Comparison of ENCODE assay signal across 8 mouse cellular contexts in the genomic region with DNA sequence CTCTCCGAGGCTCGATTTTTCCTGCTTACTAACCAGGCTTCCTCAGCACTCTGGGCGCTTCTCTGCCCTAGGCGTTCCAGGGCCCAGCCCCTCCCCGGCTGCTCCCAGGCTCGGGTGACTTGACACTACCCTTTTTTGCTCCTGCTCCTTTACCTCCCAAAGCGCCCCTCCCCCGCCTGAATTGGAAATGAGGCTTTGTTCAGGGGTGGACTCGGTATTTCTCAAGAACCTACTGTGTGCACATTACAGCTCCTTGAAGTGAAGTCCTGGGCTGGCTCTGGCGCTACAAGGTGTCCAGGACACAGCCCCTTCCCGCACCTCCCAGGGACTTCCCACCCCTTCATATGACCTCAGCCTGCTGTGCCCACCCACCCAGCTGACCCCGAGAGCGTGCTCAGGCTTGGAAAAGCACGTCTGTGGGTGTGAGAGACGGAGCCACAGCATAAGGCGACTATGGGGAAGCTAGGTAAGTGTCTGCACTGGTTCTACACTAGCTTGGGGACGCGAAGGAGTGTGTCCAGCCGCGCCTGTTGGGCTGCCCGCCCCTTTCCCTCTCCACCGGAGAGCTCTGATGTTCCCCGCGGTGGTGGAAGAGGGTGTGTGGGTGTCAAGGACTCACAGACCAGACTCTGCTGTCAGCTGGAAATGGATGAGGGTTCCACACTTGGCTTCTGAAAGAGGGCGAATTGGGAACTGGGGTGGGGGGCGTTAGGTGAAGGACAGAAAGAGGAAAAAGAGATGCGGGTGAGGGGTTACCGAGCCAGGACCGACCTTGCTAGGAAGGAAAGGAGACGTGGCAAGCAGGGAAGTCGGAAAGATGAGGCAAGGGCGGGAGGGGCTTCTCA. TPM values are rescaled to one million over a fixed set of nuclear protein-coding genes. Genes with fewer than 3 reads are reported as not detected.
DNase-seq lines count a peak whose midpoint lies in the region; ATAC-seq and TF ChIP-seq lines count a peak whose summit lies in the region.

TSS of gene Bahd1 (plus strand) at position 397 of the 845 bp plus-strand sequence.

- TF ChIP-seq POLR2A in kidney, adult 2 months (IDR thresholded peaks at IDR 0.05; ENCODE audit: low read depth, low read length) = no peak
- TF ChIP-seq POLR2A in bone marrow macrophage, adult 2 months (IDR thresholded peaks at IDR 0.05; ENCODE audit: borderline replicate concordance, low read depth, low read length) = no peak

- H3K4me1 ChIP-seq in kidney, adult 2 months (ENCODE audit: control insufficient read depth, insufficient read depth, low read length) = peaks cover 8% of the 10 kb centered on the region; the same call in 1 of the 2 replicates
- peaks cover 35% of the 10 kb centered on the region for H3K4me1 ChIP-seq in bone marrow macrophage, adult 2 months (ENCODE audit: control insufficient read depth, insufficient read depth, low read length)
- H3K4me1 ChIP-seq in forebrain, postnatal 0 days (ENCODE audit: insufficient read depth) = peaks cover 28% of the 10 kb centered on the region
- peaks cover 29% of the 10 kb centered on the region for H3K4me1 ChIP-seq in hindbrain, postnatal 0 days (ENCODE audit: insufficient read depth, low read length)
- peaks cover 51% of the 10 kb centered on the region for H3K4me1 ChIP-seq in limb, embryonic 12.5 days (replicated peaks)
- peaks cover 51% of the 10 kb centered on the region for H3K4me1 ChIP-seq in midbrain, embryonic 14.5 days (ENCODE audit: control insufficient read depth, insufficient read depth, low read length)

- no peak within 1 kb of the TSS for H3K27ac ChIP-seq in kidney, adult 2 months (ENCODE audit: insufficient read depth, low read depth, low read length)
- H3K27ac ChIP-seq in bone marrow macrophage, adult 2 months (ENCODE audit: insufficient read depth, low read depth, low read length) = peak within 1 kb of the TSS; percentile 11
- H3K27ac ChIP-seq in forebrain, postnatal 0 days (ENCODE audit: low read depth, low read length) = no peak within 1 kb of the TSS
- no peak within 1 kb of the TSS for H3K27ac ChIP-seq in hindbrain, postnatal 0 days
- no peak within 1 kb of the TSS for H3K27ac ChIP-seq in limb, embryonic 12.5 days
- H3K27ac ChIP-seq in midbrain, embryonic 14.5 days (replicated peaks; ENCODE audit: low read depth, low read length) = peak within 1 kb of the TSS; percentile 88; the same call in 1 of the 2 replicates

- H3K27me3 ChIP-seq in kidney, adult 2 months (replicated peaks; ENCODE audit: control insufficient read depth, insufficient read depth, low read length) = no peaks in the 10 kb centered on the region
- peaks cover 50% of the 10 kb centered on the region for H3K27me3 ChIP-seq in forebrain, postnatal 0 days (ENCODE audit: insufficient read depth, low read length)
- H3K27me3 ChIP-seq in hindbrain, postnatal 0 days (ENCODE audit: insufficient read depth, low read length) = peaks cover 40% of the 10 kb centered on the region
- H3K27me3 ChIP-seq in limb, embryonic 12.5 days = peaks cover 81% of the 10 kb centered on the region
- peaks cover 49% of the 10 kb centered on the region for H3K27me3 ChIP-seq in midbrain, embryonic 14.5 days (ENCODE audit: control insufficient read depth, insufficient read depth, low read length)

- 7% methylated on average over 32 of the region's 32 CpGs for WGBS in kidney, adult 2 months
- 1% methylated on average over 32 of the region's 32 CpGs for WGBS in forebrain, postnatal 0 days
- WGBS in hindbrain, postnatal 0 days = 1% methylated on average over 32 of the region's 32 CpGs
- under 1% methylated on average over 32 of the region's 32 CpGs for WGBS in limb, embryonic 12.5 days
- WGBS in midbrain, embryonic 14.5 days = under 1% methylated on average over 32 of the region's 32 CpGs

- H3K9ac ChIP-seq in forebrain, postnatal 0 days = peak within 1 kb of the TSS; percentile 48
- peak within 1 kb of the TSS; percentile 52; the same call in 1 of the 2 replicates for H3K9ac ChIP-seq in hindbrain, postnatal 0 days (replicated peaks; ENCODE audit: low read length)
- H3K9ac ChIP-seq in limb, embryonic 12.5 days (replicated peaks) = peak within 1 kb of the TSS; percentile 80
- peak within 1 kb of the TSS; percentile 83 for H3K9ac ChIP-seq in midbrain, embryonic 14.5 days (replicated peaks; ENCODE audit: low read length)

- H3K36me3 ChIP-seq in kidney, adult 2 months (ENCODE audit: control insufficient read depth, insufficient read depth, low read length) = no peaks in the 10 kb centered on the region
- no peaks in the 10 kb centered on the region for H3K36me3 ChIP-seq in forebrain, postnatal 0 days (ENCODE audit: insufficient read depth)
- no peaks in the 10 kb centered on the region for H3K36me3 ChIP-seq in hindbrain, postnatal 0 days (ENCODE audit: insufficient read depth, low read length)
- no peaks in the 10 kb centered on the region for H3K36me3 ChIP-seq in limb, embryonic 12.5 days
- no peaks in the 10 kb centered on the region for H3K36me3 ChIP-seq in midbrain, embryonic 14.5 days (ENCODE audit: control insufficient read depth, insufficient read depth, low read length)

- peak within 1 kb of the TSS; percentile 40 for H3K4me3 ChIP-seq in kidney, adult 2 months (ENCODE audit: insufficient read depth, low read depth, low read length)
- H3K4me3 ChIP-seq in bone marrow macrophage, adult 2 months (ENCODE audit: insufficient read depth, low read length) = peak within 1 kb of the TSS; percentile 58
- H3K4me3 ChIP-seq in forebrain, postnatal 0 days (ENCODE audit: low read depth, low read length) = peak within 1 kb of the TSS; percentile 90
- H3K4me3 ChIP-seq in hindbrain, postnatal 0 days (ENCODE audit: low read length) = peak within 1 kb of the TSS; percentile 94
- H3K4me3 ChIP-seq in limb, embryonic 12.5 days (replicated peaks) = peak within 1 kb of the TSS; percentile 93
- H3K4me3 ChIP-seq in midbrain, embryonic 14.5 days (replicated peaks; ENCODE audit: low read depth, low read length) = peak within 1 kb of the TSS; percentile 88

- peak; percentile 39 for DNase-seq in kidney, adult 2 months
- no peak for DNase-seq in kidney, adult 11 months
- DNase-seq in forebrain, postnatal 0 days = no peak
- no peak for DNase-seq in hindbrain, postnatal 0 days (ENCODE audit: low spot score)
- DNase-seq in midbrain, embryonic 14.5 days = peak; percentile 56
- no peak for DNase-seq in thymus, postnatal 0 days (ENCODE audit: low spot score)

- no peak for TF ChIP-seq CTCF in kidney, adult 2 months (conservative IDR thresholded peaks at IDR 0.05; ENCODE audit: insufficient read depth, insufficient read length, low read depth, low read length)
- TF ChIP-seq CTCF in bone marrow macrophage, adult 2 months (IDR thresholded peaks at IDR 0.05; ENCODE audit: low read depth, low read length) = no peak
- TF ChIP-seq CTCF in forebrain, postnatal 0 days (IDR thresholded peaks at IDR 0.05; ENCODE audit: low read depth) = no peak
- no peak for TF ChIP-seq CTCF in hindbrain, postnatal 0 days (IDR thresholded peaks at IDR 0.05; ENCODE audit: low read depth)

- ATAC-seq in forebrain, postnatal 0 days = no peak
- ATAC-seq in hindbrain, postnatal 0 days = no peak
- ATAC-seq in limb, embryonic 12.5 days (ENCODE audit: insufficient number of reproducible peaks, insufficient read depth, low FRiP score, low TSS enrichment, low read depth) = no peak
- no peak for ATAC-seq in midbrain, embryonic 14.5 days (ENCODE audit: low FRiP score, low TSS enrichment)

- H3K4me2 ChIP-seq in forebrain, postnatal 0 days (ENCODE audit: low read depth) = peak within 1 kb of the TSS; percentile 94
- peak within 1 kb of the TSS; percentile 98 for H3K4me2 ChIP-seq in hindbrain, postnatal 0 days (ENCODE audit: low read depth, low read length)
- peak within 1 kb of the TSS; percentile 99 for H3K4me2 ChIP-seq in limb, embryonic 12.5 days
- peak within 1 kb of the TSS; percentile 99 for H3K4me2 ChIP-seq in midbrain, embryonic 14.5 days (ENCODE audit: low read length)

- H3K9me3 ChIP-seq in forebrain, postnatal 0 days (ENCODE audit: low read length) = no peaks in the 10 kb centered on the region
- no peaks in the 10 kb centered on the region for H3K9me3 ChIP-seq in hindbrain, postnatal 0 days (ENCODE audit: low read length)
- no peaks in the 10 kb centered on the region for H3K9me3 ChIP-seq in limb, embryonic 12.5 days
- H3K9me3 ChIP-seq in midbrain, embryonic 14.5 days (ENCODE audit: control insufficient read depth, low read length) = no peaks in the 10 kb centered on the region

RNA-seq across cellular contexts. Expression of gene Bahd1, which starts in this region (rescaled TPM):
- polyA plus RNA-seq in kidney, adult 2 months (2012; rRNA removed) = 17.5 and 19.9 TPM in 2 replicates
- polyA plus RNA-seq in bone marrow macrophage, adult 2 months (2012; ENCODE audit: insufficient read depth, insufficient read length, missing spikeins) = 22.3 and 28.2 TPM in 2 replicates
- total RNA-seq in forebrain, postnatal 0 days (2014; rRNA removed) = 18.0 and 19.9 TPM in 2 replicates
- 4.6 and 5.1 TPM in 2 replicates for polyA plus RNA-seq in forebrain, postnatal 0 days (2015; fragmentation: Nextera tagmentation; extraction: Ambion mirVana)
- 24.5 and 25.2 TPM in 2 replicates for total RNA-seq in hindbrain, postnatal 0 days (2014; rRNA removed)
- 4.8 and 5.9 TPM in 2 replicates for polyA plus RNA-seq in hindbrain, postnatal 0 days (2015; fragmentation: Nextera tagmentation; extraction: Ambion mirVana)
- polyA plus RNA-seq in limb, embryonic 12.5 days (2016; fragmentation: Nextera tagmentation; extraction: Ambion mirVana) = 3.5 and 4.4 TPM in 2 replicates
- polyA plus RNA-seq in midbrain, embryonic 14.5 days (2014; fragmentation: Nextera tagmentation; extraction: Ambion mirVana) = 2.0 and 5.2 TPM in 2 replicates
- polyA plus RNA-seq in thymus, postnatal 0 days (2015; fragmentation: Nextera tagmentation; extraction: Ambion mirVana) = 10.5 and 10.9 TPM in 2 replicates

Comparison
In these comparisons a context has a peak if more than half of its experiments do, and no peak if none do; other contexts are left out.
1. DNase-seq: peak in kidney, adult 2 months (single experiment) and midbrain, embryonic 14.5 days (single experiment); none in kidney, adult 11 months (single experiment), forebrain, postnatal 0 days (single experiment), hindbrain, postnatal 0 days (single experiment) and thymus, postnatal 0 days (single experiment).
2. H3K27ac ChIP-seq: peak in bone marrow macrophage, adult 2 months (single experiment) and midbrain, embryonic 14.5 days (single experiment); none in kidney, adult 2 months (single experiment), forebrain, postnatal 0 days (single experiment), hindbrain, postnatal 0 days (single experiment) and limb, embryonic 12.5 days (single experiment).
3. H3K4me3 ChIP-seq: peak in every context shown above with its lines; median percentile 94 in hindbrain, postnatal 0 days; 93 in limb, embryonic 12.5 days; 90 in forebrain, postnatal 0 days; 88 in midbrain, embryonic 14.5 days; 58 in bone marrow macrophage, adult 2 months; 40 in kidney, adult 2 months.
4. Peak in every context shown above with its lines, with median percentiles within 50 percentile points of each other: H3K4me2 ChIP-seq and H3K9ac ChIP-seq.